Mouse (Mus musculus): Measurements from ENCODE around the gene Trappc3. TPM values are rescaled to one million over a fixed set of nuclear protein-coding genes. Genes with fewer than 3 reads are reported as not detected.

Gene Trappc3
- 155 TPM in 2 replicates for polyA plus RNA-seq (2012; rRNA removed)

GRCm38 (mm10) chr4:126262119-126262807 lies at the start of gene Trappc3:
Trappc3 (plus strand) TSS chr4:126262325.

GRCm38 (mm10) chr4:126256131-126256791 lies 5.9 kb upstream of the Trappc3 start, which contains the start of gene Map7d1:
Map7d1 (minus strand) TSS chr4:126256343.

GRCm38 (mm10) chr4:126286492-126286891 lies 24.4 kb downstream of the Trappc3 start, which contains the start of gene Col8a2:
Col8a2 (plus strand) TSS chr4:126286793.

GRCm38 (mm10) chr4:126321111-126321853 lies 59.2 kb downstream of the Trappc3 start, which contains the start of gene Adprhl2:
Adprhl2 (minus strand) TSS chr4:126321703.

GRCm38 (mm10) chr4:126325281-126325861 lies 63.2 kb downstream of the Trappc3 start, which contains the start of gene Tekt2:
Tekt2 (minus strand) TSS chr4:126325688.

Other genes starting within 250 kb of the Trappc3 start
- gene Csf3r, start 237.8 kb upstream of the Trappc3 start, polyA plus RNA-seq (2012; rRNA removed), result 0.85 and 0.97 TPM in 2 replicates
- 83.5 and 93.4 TPM in 2 replicates for gene Mrps15, start 215.4 kb upstream of the Trappc3 start, polyA plus RNA-seq (2012; rRNA removed)
- 14.0 and 14.6 TPM in 2 replicates for gene Oscp1, start 203.8 kb upstream of the Trappc3 start, polyA plus RNA-seq (2012; rRNA removed)
- 50.9 and 54.1 TPM in 2 replicates for gene Lsm10, start 165.7 kb upstream of the Trappc3 start, polyA plus RNA-seq (2012; rRNA removed)
- 24.6 and 24.9 TPM in 2 replicates for gene Stk40, start 158.4 kb upstream of the Trappc3 start, polyA plus RNA-seq (2012; rRNA removed)
- 21.4 and 39.0 TPM in 2 replicates for gene Eva1b, start 114.6 kb upstream of the Trappc3 start, polyA plus RNA-seq (2012; rRNA removed)
- gene Sh3d21, start 98.8 kb upstream of the Trappc3 start, polyA plus RNA-seq (2012; rRNA removed), result 1.2 and 2.7 TPM in 2 replicates
- gene Thrap3, start 59.6 kb upstream of the Trappc3 start, polyA plus RNA-seq (2012; rRNA removed), result 142 TPM in 2 replicates
- gene Map7d1, start 6.0 kb upstream of the Trappc3 start, polyA plus RNA-seq (2012; rRNA removed), result 206 and 220 TPM in 2 replicates
- 8.1 and 18.1 TPM in 2 replicates for gene Col8a2, start 24.5 kb downstream of the Trappc3 start, polyA plus RNA-seq (2012; rRNA removed)
- 73.9 and 74.2 TPM in 2 replicates for gene Adprhl2, start 59.4 kb downstream of the Trappc3 start, polyA plus RNA-seq (2012; rRNA removed)
- 17.9 and 22.4 TPM in 2 replicates for gene Tekt2, start 63.4 kb downstream of the Trappc3 start, polyA plus RNA-seq (2012; rRNA removed)
- gene Ago3, start 167.2 kb downstream of the Trappc3 start, polyA plus RNA-seq (2012; rRNA removed), result 7.5 and 7.7 TPM in 2 replicates
- gene Ago1, start 206.3 kb downstream of the Trappc3 start, polyA plus RNA-seq (2012; rRNA removed), result 63.5 and 72.6 TPM in 2 replicates